Mouse (Mus musculus) intestine, postnatal 0 days (tissue): ENCODE measurements at regions not wholly inside any gene's neighbourhood (a gene's known extent, or its start where the extent isn't known, plus 50 kb on each side); places are given as distances from the start of the nearest gene placed in this dataset.

Experiments
- ATAC-seq: fragments of 200-750 bp; cut with Nextera tagmentation; 2 replicates; pipeline ENCODE4 v1.8.0; 2017; ENCODE audit warnings: mild to moderate bottlenecking, moderate TSS enrichment, moderate library complexity
- H3K27ac ChIP-seq: fragments of 300-500 bp; sonication (generic); 2 replicates; pipeline ENCODE4 v1.5.1; 2014; ENCODE audit warnings: mild to moderate bottlenecking, low read depth, low read length, moderate library complexity
- H3K27me3 ChIP-seq: fragments of 300-500 bp; sonication (generic); replicated peaks from 2 replicates; pipeline ENCODE4 v1.6.1; 2014; ENCODE audit warnings: low read length, mixed read lengths; ENCODE audit not compliant: control insufficient read depth, insufficient read depth
- H3K36me3 ChIP-seq: fragments of 300-500 bp; sonication (generic); 2 replicates; pipeline ENCODE4 v1.6.1; 2014; ENCODE audit warnings: mild to moderate bottlenecking, moderate library complexity; ENCODE audit not compliant: control insufficient read depth, insufficient read depth
- H3K4me1 ChIP-seq: fragments of 300-500 bp; sonication (generic); replicated peaks from 2 replicates; pipeline ENCODE4 v1.6.1; 2014; ENCODE audit warnings: antibody characterized with exemption, low read length, mixed read lengths; ENCODE audit not compliant: control insufficient read depth, insufficient read depth
- H3K4me2 ChIP-seq: fragments of 300-500 bp; sonication (generic); replicated peaks from 2 replicates; pipeline ENCODE4 v1.6.1; 2014; ENCODE audit warnings: low read depth, mild to moderate bottlenecking, moderate library complexity
- H3K4me3 ChIP-seq: fragments of 300-500 bp; sonication (generic); 2 replicates; pipeline ENCODE4 v1.5.1; 2014; ENCODE audit warnings: low read depth, low read length
- H3K9ac ChIP-seq: fragments of 300-500 bp; sonication (generic); 2 replicates; pipeline ENCODE4 v1.6.1; 2014; ENCODE audit warnings: mild to moderate bottlenecking, low read depth, low read length
- H3K9me3 ChIP-seq: fragments of 300-500 bp; sonication (generic); 2 replicates; pipeline ENCODE4 v1.6.1; 2016; ENCODE audit warnings: mixed run types; ENCODE audit not compliant: control insufficient read depth
- CTCF ChIP-seq: sonication (generic); IDR thresholded peaks from 2 replicates; pipeline ENCODE4 v1.5.1; 2016; ENCODE audit warnings: low read depth, mild to moderate bottlenecking, control low read depth, antibody characterized with exemption, moderate library complexity
- WGBS: fragments of 180-500 bp; shearing (Covaris S2); extraction: QIAGEN DNeasy Blood & Tissue Kit; methylation state at CpG from one replicate; pipeline ENCODE4 v1.1.7; 2014; 5-methylcytosine and 5-hydroxymethylcytosine counted together

DNA sequence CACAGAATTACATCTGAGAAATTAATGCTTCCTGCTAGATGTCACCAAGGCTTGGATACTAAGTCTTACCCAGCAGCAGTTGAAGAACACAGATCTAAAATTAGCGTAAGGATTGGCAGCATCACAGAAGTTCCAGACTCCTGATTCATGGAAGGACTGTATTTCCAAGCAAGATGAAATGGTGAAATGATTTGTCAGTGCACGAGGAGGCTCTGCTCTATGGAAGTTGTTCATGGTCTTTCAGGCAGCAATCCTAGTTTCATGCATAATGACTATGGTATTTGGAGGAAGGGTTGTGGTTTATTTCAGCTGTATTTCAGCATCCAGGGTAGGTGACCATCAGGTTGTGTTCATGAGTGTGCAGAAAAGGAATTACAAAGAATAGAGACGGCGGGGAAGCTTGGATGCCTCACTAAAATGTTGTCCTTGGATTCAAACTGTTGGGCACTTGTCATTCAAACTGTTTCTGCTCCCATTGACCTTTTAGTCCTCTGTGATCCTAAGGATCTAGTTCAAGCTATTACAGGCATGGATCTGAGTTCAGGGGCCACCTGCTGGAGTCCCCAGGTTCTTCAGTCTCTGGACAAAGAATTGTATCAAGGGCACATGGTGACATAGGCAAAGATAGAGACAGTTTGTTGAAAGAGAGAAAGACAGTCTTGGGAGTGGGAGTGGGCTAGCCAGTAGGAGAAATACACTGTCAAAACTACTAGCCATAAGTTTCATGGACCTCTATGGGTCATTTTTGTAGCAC, 1411.6 kb upstream of the A1bg start:
- TF ChIP-seq CTCF, result peak; percentile 36
- H3K27ac ChIP-seq, result no peak overlapping the region
- 90% methylated on average over 4 of the region's 4 CpGs for WGBS
- no peak overlapping the region for H3K4me2 ChIP-seq
- no peaks in the 10 kb centered on the region for H3K9me3 ChIP-seq
- H3K36me3 ChIP-seq, result no peaks in the 10 kb centered on the region
- H3K9ac ChIP-seq, result no peak overlapping the region
- 0 out of 2 replicates have a peak, but pooled peaks cover 3% of the 10 kb centered on the region for H3K4me1 ChIP-seq
- H3K4me3 ChIP-seq, result no peak overlapping the region
- no peak for ATAC-seq
- no peaks in the 10 kb centered on the region for H3K27me3 ChIP-seq

DNA sequence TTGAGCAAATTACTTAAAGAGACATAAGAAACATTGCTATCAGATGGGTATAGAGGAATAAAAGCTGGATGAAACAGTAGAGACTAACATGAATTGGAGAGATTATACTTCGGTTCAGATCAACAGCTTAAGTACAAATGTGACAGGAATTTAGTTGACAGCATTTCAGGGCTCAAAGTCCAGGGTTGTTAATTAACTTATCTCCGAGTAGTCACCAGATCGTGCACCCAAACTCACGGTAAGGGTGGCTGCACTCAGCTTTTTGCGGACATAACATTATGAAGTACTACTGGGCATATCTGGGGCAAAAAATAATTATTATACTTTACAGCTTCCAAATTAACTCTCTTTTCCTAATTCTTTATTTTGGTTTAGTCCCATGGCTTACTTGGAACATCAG, 1409.3 kb upstream of the A1bg start:
- ATAC-seq, result no peak
- WGBS, result 46% methylated on average over 5 of the region's 5 CpGs
- no peak for TF ChIP-seq CTCF
- Histone ChIP-seq H3K27me3 (no peaks in the 10 kb centered on the region), H3K9ac (no peak overlapping the region), H3K4me3 (no peak overlapping the region), H3K4me2 (no peak overlapping the region), H3K36me3 (no peaks in the 10 kb centered on the region), H3K27ac (no peak overlapping the region), H3K4me1 (0 out of 2 replicates have a peak, but pooled peaks cover 3% of the 10 kb centered on the region), H3K9me3 (no peaks in the 10 kb centered on the region)

- H3K4me2 ChIP-seq, result no peak overlapping the region
- H3K9ac ChIP-seq, result no peak overlapping the region
- 0 out of 2 replicates have a peak, but pooled peaks cover 3% of the 10 kb centered on the region for H3K4me1 ChIP-seq
- no peak overlapping the region for H3K27ac ChIP-seq
- H3K36me3 ChIP-seq, result no peaks in the 10 kb centered on the region
- H3K4me3 ChIP-seq, result no peak overlapping the region
- 79% methylated on average over 3 of the region's 3 CpGs for WGBS
- TF ChIP-seq CTCF, result peak; percentile 58
- no peak for ATAC-seq
- no peaks in the 10 kb centered on the region for H3K27me3 ChIP-seq
- H3K9me3 ChIP-seq, result no peaks in the 10 kb centered on the region
These were observed 1408.5 kb upstream of the A1bg start for GRCm38 (mm10) chr15:62331138-62331800.

- H3K4me3 ChIP-seq, result no peak overlapping the region
- WGBS, result 9% methylated on average over 3 of the region's 3 CpGs
- no peaks in the 10 kb centered on the region for H3K36me3 ChIP-seq
- no peak for ATAC-seq
- H3K4me2 ChIP-seq, result 0 out of 2 replicates have a peak overlapping the region, but pooled peaks have one; percentile 17
- no peaks in the 10 kb centered on the region for H3K9me3 ChIP-seq
- TF ChIP-seq CTCF, result no peak
- no peak overlapping the region for H3K9ac ChIP-seq
- H3K4me1 ChIP-seq, result 0 out of 2 replicates have a peak, but pooled peaks cover 3% of the 10 kb centered on the region
- H3K27me3 ChIP-seq, result no peaks in the 10 kb centered on the region
- H3K27ac ChIP-seq, result no peak overlapping the region
These were observed 1406.1 kb upstream of the A1bg start for GRCm38 (mm10) chr15:62328920-62329319.

DNA sequence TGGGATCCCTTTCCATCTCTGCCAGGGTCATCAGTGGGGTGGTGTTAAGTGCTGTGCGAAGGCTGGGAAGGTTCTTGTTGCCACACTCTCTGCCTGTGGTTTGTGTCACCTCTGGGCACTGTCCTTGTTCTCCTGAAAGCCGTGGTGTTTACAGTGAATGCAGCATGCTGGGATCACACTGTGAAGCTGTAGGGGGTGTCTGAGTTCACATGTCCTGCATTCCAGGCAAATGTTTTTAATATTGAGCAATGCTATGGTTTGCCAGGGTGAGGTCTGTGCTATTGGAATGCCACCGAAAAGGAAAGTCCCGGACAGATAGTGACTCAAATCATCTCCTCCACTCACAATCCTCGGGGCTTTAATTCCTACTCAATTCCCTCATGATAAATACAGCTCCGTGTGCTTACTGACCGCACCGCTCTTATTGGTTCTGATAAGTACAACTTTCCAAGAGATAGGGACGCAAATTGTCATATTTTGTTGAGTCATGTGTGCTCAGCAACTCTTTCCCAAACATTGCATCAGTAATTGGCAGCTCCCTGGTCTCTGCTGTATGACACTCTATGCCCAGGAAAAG, 1405.6 kb upstream of the A1bg start:
- Histone ChIP-seq H3K36me3 (no peaks in the 10 kb centered on the region), H3K9ac (no peak overlapping the region), H3K9me3 (no peaks in the 10 kb centered on the region), H3K4me2 (peak overlapping the region; percentile 17; the same call in 1 of the 2 replicates), H3K27me3 (no peaks in the 10 kb centered on the region), H3K27ac (no peak overlapping the region), H3K4me1 (0 out of 2 replicates have a peak, but pooled peaks cover 3% of the 10 kb centered on the region), H3K4me3 (no peak overlapping the region)
- WGBS, result 23% methylated on average over 9 of the region's 9 CpGs
- ATAC-seq, result no peak
- TF ChIP-seq CTCF, result 0 out of 2 replicates have a peak, but pooled peaks have one; percentile 14

DNA sequence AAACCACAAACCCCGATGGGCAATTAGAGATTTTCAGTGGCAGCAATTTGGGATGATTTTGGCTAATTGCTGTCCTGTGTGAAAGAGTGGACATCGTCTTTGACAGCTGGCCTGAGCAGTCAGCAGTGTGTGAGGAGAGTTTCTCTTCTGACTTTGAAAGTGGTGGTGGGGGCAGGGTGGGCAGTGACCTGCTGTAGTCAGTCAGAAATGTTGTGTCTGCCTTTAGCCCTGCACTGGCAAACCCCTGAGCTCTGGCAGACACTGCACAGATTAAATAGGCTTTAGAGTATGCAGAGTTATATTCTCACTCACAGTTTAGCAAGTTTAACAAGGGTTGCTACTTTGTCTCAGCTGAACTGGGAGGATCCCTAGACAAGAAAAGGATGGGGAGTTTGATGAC, 1404.7 kb upstream of the A1bg start:
- 67% methylated on average over 2 of the region's 2 CpGs for WGBS
- H3K9ac ChIP-seq, result no peak overlapping the region
- H3K27ac ChIP-seq, result no peak overlapping the region
- no peaks in the 10 kb centered on the region for H3K36me3 ChIP-seq
- TF ChIP-seq CTCF, result no peak
- no peak overlapping the region for H3K4me2 ChIP-seq
- 0 out of 2 replicates have a peak, but pooled peaks cover under 1% of the 10 kb centered on the region for H3K4me1 ChIP-seq
- no peak for ATAC-seq
- H3K27me3 ChIP-seq, result no peaks in the 10 kb centered on the region
- H3K4me3 ChIP-seq, result no peak overlapping the region
- no peaks in the 10 kb centered on the region for H3K9me3 ChIP-seq
